In the genomic region with DNA sequence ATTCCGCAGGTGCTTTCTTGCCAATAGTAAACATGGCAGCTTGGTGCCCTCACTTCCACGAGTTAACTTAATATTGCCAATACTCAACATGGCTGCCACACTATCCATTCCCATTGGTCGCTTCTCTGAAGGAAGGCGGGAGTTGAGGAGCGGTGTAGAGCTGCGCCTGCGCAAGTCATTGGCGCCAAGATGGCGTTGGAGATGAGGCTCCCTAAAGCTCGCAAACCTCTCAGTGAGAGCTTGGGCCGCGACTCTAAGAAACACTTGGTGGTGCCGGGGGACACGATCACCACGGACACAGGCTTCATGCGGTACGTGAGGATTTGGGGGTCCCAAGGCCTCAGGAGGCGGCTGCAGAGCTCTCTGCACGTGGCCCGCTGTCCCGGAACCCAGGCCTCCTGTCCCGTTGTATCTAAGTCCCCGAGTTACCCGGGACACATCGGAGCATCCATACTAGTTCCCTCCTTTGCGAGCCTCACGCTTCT, we compare ENCODE assay signal across 8 mouse cellular contexts. TPM values are rescaled to one million over a fixed set of nuclear protein-coding genes. Genes with fewer than 3 reads are reported as not detected.
DNase-seq lines count a peak whose midpoint lies in the region; ATAC-seq lines count a peak whose summit lies in the region.

A gene (plus strand): TSS at position 165 of the 485 bp plus-strand sequence.

- under 1% methylated on average over 27 of the region's 27 CpGs for WGBS in hindbrain, embryonic 15.5 days

- peak within 1 kb of the TSS; percentile 94 for H3K4me2 ChIP-seq in hindbrain, embryonic 15.5 days

- H3K27ac ChIP-seq in hindbrain, embryonic 15.5 days (replicated peaks): peak within 1 kb of the TSS; percentile 59

- H3K4me1 ChIP-seq in hindbrain, embryonic 15.5 days (replicated peaks): peaks cover 13% of the 10 kb centered on the region

- H3K9me3 ChIP-seq in hindbrain, embryonic 15.5 days: no peaks in the 10 kb centered on the region

- H3K9ac ChIP-seq in hindbrain, embryonic 15.5 days: peak within 1 kb of the TSS; percentile 68

- peaks cover 17% of the 10 kb centered on the region for H3K36me3 ChIP-seq in hindbrain, embryonic 15.5 days

- H3K4me3 ChIP-seq in hindbrain, embryonic 15.5 days: peak within 1 kb of the TSS; percentile 64

- ATAC-seq in hindbrain, embryonic 15.5 days (ENCODE audit: low FRiP score, low read depth): peak; percentile 98

- peaks cover 13% of the 10 kb centered on the region; the same call in 1 of the 2 replicates for H3K27me3 ChIP-seq in hindbrain, embryonic 15.5 days

- DNase-seq in T-cell, adult 2 months (ENCODE audit: low spot score): peak; percentile 92
- DNase-seq in cerebellum, postnatal 36 days: peak; percentile 88 to 91
- peak; percentile 84 to 94 for DNase-seq in frontal cortex, postnatal 36 days (ENCODE audit: low spot score in 2 of 2)
- peak; percentile 89 for DNase-seq in left cerebral cortex, adult 11 months (ENCODE audit: low spot score)
- peak; percentile 94 to 95 for DNase-seq in lung, postnatal 4 days
- peak; percentile 97 for DNase-seq in retina, postnatal 7 days (ENCODE audit: low read depth, low spot score)
- peak; percentile 74 for DNase-seq in urinary bladder, adult 2 months (ENCODE audit: low spot score)

RNA-seq across cellular contexts. Expression of the gene that starts here (rescaled TPM):
- 42.0 and 42.4 TPM in 2 replicates for polyA plus RNA-seq in hindbrain, embryonic 15.5 days (2015; fragmentation: Nextera tagmentation; extraction: Ambion mirVana)
- 22.0 and 24.5 TPM in 2 replicates for polyA plus RNA-seq in urinary bladder, adult 2 months (2012; rRNA removed)

Comparison
In these comparisons a context has a peak if more than half of its experiments do, and no peak if none do; other contexts are left out.
1. Peak in every context shown above with its lines: DNase-seq, ATAC-seq, H3K4me3 ChIP-seq and H3K27ac ChIP-seq.